Mouse (Mus musculus): Measurements from ENCODE around the gene Nipsnap1.

Nipsnap1 gene

DNA sequence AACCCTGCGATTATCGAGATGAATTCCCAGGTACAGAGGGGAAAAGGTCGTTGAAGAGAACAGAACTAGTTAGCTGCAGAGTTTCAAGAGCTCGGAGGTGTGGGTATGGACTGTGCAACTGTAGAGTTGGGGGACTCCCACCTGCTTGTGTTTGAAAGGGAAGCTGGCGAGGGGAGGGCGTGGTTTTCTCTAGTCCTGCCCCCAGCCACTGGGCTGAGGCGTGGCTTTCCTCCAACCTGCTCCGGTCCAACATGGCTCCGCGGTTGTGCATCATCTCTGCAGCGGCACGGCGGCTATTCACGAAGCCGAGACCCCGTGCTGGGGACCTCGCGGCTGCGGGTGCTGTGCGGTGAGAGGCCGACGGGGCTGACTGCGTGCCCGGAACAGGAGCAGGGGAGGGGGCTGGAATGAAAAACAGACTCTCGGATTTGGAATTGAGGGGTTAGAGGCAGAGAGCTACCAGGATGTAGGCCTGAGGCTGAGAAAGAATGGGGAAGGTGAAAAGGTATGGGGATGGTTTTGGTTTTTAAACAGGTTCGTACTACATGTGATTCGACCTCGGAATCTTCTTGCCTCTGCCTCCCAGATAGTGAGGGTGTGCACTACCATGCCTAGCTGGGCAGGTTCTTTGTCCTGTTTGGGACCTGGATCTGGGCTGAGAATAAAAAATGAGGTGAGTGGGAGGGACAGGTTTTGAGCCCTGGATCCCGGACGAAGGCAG lies at the start of gene Nipsnap1:
TSS of gene Nipsnap1 (plus strand) at position 197 of the 721 bp plus-strand sequence.
- peak; percentile 41 for DNase-seq (ENCODE audit: low spot score)

DNA sequence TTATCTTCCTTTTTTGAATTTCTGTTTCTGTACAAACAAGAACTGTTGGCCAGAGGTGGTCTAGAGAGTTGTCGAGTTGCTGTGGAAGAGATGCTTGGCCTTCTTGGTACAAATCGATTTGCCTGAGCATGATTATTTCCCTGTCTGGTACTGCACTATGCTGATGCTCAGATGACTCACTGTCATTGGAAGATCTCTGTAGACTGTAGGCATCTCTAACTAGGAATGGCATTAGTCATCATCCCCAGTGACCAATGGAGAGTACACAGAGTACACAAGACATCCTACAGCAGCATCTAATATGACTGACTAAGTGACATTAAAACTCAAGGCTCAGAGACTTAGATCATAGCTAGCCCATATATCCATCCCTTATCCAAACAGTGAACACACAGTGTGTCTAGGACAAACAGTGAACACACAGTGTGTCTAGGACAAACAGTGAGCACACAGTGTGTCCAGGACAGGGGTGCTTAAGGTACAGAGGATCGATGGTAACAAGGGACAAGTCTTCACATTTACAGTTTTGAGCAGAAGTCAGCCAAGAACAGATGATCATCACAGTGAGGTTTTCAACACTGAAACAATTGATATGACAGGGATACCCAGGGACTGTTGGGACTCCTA lies 47.5 kb upstream of the Nipsnap1 start:
- no peak for DNase-seq (ENCODE audit: low spot score)

DNA sequence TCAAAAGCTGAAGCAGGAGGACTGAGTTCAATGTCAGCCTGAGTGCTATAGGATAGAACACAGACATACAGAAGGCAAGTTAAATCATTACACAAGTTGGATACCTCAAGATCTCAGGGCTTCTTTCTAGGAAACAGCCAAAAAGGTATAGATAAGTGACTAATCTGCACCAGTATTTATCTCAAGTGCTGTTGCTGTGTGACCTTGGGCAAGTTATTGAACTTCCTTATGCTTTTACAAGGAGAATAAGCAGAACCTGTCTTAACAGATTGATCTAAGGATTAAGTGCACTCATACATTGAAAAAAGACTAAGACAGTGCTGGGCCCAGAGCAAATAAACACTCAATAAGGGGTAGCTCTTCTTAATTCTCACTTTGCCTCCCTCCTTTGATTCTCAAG lies 46.4 kb upstream of the Nipsnap1 start:
- no peak for DNase-seq (ENCODE audit: low spot score)

- DNase-seq (ENCODE audit: low spot score) = no peak
Measured at GRCm38 (mm10) chr11:4827916-4828315, 45.8 kb upstream of the Nipsnap1 start.

- no peak for DNase-seq (ENCODE audit: low spot score)
Measured at GRCm38 (mm10) chr11:4831066-4831465, 42.7 kb upstream of the Nipsnap1 start.

DNA sequence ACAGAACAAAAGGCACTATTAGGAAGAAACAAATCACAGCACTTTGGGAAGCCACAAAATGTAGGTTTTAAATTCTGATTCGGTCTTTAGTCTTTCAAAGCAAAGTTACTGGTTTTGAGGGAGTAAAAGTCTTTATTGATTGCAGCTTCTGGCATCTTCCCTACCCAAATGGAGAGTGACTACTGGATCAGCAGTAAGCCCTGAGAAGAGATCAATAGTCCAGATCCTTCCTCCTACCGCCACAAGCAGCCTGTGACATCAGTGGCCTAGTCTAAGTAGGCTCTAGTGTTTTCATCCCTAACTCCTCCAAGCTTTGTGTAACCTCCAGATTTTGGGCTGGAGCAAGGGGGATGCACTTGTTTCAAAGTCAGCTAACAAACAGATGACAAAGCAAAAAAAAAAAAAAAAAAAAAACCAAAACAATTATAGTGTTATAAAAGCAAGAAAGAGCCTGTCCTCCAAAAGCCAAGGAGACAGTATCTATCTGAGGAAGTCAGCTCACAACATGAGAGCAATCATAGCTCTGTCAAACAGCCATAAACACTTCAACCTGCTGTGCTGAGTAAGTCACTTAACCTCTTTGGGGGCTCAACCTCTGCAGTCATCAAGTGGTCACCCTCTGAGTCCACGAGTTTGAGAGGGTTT lies 40.3 kb upstream of the Nipsnap1 start:
- DNase-seq (ENCODE audit: low spot score) = no peak

DNA sequence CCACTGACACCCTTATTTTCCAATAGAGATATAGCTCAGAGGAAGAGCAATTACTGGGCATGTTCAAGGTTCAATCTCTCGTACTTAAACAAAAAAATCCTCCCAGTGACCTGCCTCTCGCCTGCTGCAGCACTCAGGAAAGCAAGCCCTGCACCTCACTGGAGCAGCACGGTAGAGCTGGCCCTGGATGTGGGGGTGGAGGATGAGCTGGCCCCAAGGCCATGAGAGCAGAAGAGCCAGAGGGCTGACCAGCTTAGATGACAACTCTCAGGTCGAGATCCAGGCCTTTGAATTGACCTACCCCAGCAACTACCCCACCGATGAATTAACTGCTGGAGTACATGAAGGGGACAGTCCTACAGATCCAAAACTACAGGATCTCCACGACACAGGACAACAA lies 38.3 kb upstream of the Nipsnap1 start:
- no peak for DNase-seq (ENCODE audit: low spot score)

DNA sequence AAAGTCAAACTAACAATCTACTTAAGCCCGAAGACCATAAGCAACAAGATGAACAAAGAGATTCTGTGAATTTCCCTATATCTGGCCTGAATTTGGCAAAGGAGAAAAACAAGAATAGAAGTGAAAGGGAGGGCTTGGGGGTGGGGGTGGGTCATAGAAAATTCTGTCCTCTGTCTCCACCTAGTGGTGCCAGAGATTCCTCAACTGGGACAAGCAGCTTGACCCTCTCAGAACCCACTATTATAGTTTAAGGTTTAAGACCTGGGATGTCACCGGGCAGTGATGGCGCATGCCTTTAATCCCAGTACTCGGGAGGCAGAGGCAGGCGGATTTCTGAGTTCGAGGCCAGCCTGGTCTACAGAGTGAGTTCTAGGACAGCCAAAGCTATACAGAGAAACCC lies 37.0 kb upstream of the Nipsnap1 start:
- no peak for DNase-seq (ENCODE audit: low spot score)

DNA sequence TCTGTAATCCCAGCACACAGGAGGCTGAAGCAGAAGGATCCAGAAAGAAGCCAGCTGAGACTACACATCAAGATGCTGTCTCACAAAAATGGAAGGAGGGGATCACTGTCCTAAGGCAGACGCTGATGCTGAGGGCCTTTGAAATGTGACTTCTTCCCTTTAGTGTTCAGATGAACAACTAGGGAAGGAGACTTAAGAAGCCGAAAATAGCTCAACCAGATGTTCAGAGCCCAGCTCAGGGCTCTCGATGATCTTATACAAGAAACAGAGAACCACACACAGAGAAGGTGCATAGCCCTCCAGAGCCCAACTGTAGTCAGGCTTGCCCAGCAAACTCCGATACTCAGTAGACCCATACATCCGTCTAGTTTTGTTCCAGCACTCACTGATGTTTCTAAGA lies 36.4 kb upstream of the Nipsnap1 start:
- DNase-seq (ENCODE audit: low spot score) = no peak

DNA sequence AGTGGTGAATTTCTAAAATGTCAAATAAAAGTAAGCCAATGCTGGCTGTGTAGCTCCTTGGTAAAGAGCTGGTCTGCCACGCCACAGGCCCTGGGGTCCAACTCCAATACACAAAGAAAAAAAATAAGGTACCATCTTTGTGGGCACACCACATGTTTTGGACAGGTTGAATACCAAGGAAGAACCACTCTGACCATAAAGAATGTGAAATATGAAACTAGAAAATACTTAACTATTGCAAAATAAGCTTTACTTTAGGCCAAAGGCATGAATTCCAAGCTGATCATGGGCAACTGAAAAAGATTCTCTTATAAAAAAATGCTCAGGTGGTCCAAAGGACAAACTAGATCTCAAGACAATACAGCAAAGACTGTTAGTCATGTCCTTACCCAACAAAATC lies 35.5 kb upstream of the Nipsnap1 start:
- no peak for DNase-seq (ENCODE audit: low spot score)

DNA sequence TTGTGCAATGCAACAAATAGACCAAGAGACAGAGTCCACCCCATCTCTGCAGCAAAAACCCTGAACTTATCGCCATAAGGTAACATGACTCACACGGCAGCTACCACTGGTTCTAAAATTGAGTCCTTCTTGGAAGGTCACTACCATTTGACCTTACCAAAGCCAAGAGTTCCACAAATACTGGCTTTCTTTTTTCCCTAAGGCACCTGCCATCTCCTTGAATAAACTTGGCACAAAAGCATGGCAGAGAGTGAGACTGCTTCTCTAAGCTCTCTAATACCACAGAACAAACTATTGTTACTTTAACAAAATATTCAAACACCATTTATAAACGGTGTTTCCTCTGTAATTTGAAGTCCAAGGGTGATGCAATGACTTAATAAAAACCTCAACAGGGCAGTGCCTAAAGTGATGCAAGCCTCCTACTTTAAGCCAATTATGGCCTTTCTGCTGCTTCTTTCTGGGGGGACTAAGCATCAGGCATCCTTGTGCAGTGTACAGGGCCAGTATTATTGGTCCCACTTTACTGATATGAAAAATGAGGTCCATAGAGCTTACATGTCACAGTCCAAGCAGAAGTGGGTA lies 32.7 kb upstream of the Nipsnap1 start:
- DNase-seq (ENCODE audit: low spot score) = no peak

GRCm38 (mm10) chr11:4848483-4849248 lies 25.1 kb upstream of the Nipsnap1 start:
- peak; percentile 35 for DNase-seq (ENCODE audit: low spot score)

DNA sequence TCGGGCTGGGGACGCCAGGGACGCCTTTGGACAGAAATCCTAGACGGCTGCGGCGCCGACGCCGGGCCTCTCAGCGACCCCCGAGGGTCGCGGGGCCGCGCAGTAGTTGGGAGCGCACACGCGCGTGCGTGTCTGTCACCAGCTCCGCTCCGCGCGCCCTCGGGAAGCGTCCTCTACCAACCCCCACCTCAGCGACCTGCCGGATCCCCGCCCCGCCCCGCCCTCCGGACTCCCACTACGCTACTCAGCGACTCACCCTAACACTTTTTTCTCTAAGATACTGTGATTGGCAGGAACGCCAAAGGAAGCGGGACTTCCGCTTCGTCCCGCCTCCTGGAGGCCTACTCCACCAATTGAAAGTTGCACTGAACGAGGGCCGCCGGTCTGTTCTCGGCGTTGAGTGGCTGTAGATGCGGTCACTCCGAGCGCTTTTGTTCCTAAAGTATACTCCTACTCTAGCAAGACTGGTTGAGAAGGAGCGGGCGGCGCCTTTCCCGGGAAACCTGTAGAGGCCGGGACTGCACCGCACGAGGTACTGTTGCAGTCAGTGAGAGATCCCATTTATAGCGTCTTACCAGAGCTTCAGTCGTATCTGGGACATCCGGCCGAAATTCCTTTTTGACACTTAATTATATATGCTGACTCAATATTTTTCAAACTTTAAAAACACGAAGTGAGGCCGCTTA lies 24.4 kb upstream of the Nipsnap1 start, which contains the start of gene Nf2:
TSS of gene Nf2 (minus strand) at position 279 of the 686 bp plus-strand sequence.
- DNase-seq (ENCODE audit: low spot score) = peak; percentile 80

GRCm38 (mm10) chr11:4850404-4850803 lies 23.3 kb upstream of the Nipsnap1 start:
- DNase-seq (ENCODE audit: low spot score) = no peak

DNA sequence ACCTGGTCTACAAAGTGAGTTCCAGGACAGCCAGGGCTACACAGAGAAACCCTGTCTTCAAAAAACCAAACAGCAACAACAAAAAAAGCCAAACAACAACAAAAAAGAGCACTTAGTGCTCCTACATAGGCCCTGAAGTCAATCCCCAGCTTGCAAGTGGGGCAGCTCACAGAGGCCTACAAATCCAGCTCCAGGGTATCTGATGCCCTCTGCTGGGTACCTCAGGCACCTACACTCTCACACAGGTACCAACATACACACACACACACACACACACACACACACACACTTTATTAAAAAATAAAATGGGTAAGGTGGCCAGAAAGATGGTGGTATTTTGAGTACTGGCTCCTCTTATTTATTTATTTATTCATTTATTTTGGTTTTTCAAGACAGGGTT lies 20.7 kb upstream of the Nipsnap1 start:
- no peak for DNase-seq (ENCODE audit: low spot score)

DNA sequence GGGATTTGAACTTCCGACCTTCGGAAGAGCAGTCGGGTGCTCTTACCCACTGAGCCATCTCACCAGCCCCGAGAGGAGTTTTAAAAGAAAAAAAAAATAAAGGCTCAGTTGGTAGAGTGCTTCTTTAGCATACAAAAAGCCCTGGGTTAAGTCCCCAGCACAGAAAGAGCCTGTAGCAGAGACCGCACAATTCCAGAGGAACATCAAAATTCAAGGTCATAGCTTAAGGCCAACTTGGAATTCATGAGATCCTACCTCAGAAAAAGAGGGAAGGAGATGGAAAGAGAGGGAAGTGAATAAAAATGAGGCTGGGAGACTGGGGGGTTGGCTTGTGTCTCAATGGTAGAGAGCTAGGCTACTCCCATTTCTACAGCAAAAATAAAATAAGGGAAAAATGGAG lies 19.6 kb upstream of the Nipsnap1 start:
- no peak for DNase-seq (ENCODE audit: low spot score)

- DNase-seq (ENCODE audit: low spot score) = no peak
Measured at GRCm38 (mm10) chr11:4858416-4858815, 15.3 kb upstream of the Nipsnap1 start.

DNA sequence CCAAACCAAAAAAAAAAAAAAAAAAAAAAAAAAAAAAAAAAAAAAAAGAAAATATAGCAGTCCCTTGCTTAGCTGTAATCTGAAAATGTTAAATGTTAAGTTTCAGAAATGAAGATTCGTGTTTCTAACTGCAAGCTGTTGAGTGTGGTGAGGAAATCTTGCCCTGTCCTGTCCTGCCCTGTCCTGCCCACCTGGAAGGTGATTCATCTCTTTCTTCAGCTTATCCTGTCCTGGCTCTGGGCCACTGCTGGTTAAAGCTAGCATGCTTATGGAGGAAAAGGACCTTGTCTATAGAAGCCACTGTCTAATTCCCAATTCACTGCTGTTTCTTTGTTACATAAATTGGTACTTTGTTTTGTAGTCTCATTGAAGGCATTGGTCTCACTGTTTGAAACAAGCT lies 12.8 kb upstream of the Nipsnap1 start:
- no peak for DNase-seq (ENCODE audit: low spot score)

- no peak for DNase-seq (ENCODE audit: low spot score)
Measured at GRCm38 (mm10) chr11:4861816-4862604, 11.7 kb upstream of the Nipsnap1 start.

DNA sequence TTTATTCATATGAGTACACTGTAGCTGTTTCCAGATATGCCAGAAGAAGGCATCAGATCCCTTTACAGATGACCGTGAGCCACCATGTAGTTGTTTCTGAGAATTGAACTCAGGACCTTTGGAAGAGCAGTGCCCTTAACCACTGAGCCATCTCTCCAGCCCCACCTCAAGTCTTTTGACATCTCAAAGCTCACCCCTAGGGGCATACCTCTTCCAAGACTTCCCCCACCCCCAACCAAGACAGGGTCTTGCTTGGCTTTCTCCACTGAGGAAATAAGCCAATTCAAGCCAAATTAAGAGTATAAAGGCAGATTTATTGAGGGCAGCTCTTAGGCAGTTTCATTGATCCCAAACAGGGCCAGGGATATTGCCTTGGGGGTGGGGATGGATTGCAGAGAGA lies 11.0 kb upstream of the Nipsnap1 start:
- DNase-seq (ENCODE audit: low spot score) = no peak

Measured in ovary, postnatal 10 days (tissue).